Mouse (Mus musculus): Measurements from ENCODE around the gene Abhd10.

- no peak for TF ChIP-seq EP300 (IDR thresholded peaks at IDR 0.05; ENCODE audit: low read depth)
- no peak for TF ChIP-seq CTCF (IDR thresholded peaks at IDR 0.05; ENCODE audit: low read depth)
These were observed 22.3 kb upstream of the Abhd10 start for GRCm38 (mm10) chr16:45765102-45765501.

All from liver, embryonic 14.5 days (tissue).